Mouse (Mus musculus) heart, adult 2 months (tissue): ENCODE measurements around the gene Arpc4.

ENCODE experiments used
- CTCF ChIP-seq: fragments of 200-600 bp; IDR thresholded peaks from 2 replicates; pipeline ENCODE4 v1.8.1; 2022; ENCODE audit warnings: antibody characterized with exemption, mild to moderate bottlenecking, moderate library complexity
- POLR2A ChIP-seq: fragments of 200-500 bp; IDR thresholded peaks from 2 replicates; pipeline ENCODE4 v1.6.1; 2011; ENCODE audit warnings: mild to moderate bottlenecking, low read depth, low read length, control low read depth; ENCODE audit not compliant: insufficient read depth

DNA sequence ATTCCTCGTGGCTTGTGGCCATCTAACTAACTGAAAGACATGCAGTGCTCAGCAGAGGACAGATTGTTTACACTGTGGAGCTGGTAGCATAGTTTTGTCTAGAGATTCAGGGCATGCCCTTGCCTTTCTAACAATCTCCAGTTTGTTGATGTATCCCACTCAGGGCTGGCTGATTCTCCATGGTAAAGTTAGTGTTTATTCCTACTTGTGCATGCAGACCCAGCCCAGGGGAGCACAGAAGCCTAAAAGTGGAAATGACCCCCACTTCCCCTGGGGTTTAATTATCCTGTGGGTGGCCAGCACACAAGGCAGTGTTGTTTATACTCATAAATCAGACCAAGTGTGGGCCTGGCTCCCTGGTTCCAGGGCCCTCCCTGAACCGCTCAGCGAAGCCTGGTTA is 8.1 kb downstream of the Arpc4 start:
- no peak for TF ChIP-seq CTCF
- TF ChIP-seq POLR2A = no peak
